Mouse (Mus musculus) neutrophil, adult 83 days (primary cell): ENCODE results near the gene Hoxd4. TPM values are rescaled to one million over a fixed set of nuclear protein-coding genes. Genes with fewer than 3 reads are reported as not detected.

Experiments used
- total RNA-seq, 2 experiments: library from RNA; stranded (reverse); gene quantifications; one replicate each; pipeline ENCODE4 v1.2.4; 2023

Gene Hoxd4
- not detected for total RNA-seq

GRCm38 (mm10) chr2:74711721-74712621, at the start of gene Hoxd4, which contains the start of gene Hoxd3:
Hoxd4 (plus strand) TSS chr2:74711929.
Hoxd3 (plus strand) TSS chr2:74711927.

GRCm38 (mm10) chr2:74667842-74668357, 43.8 kb upstream of the Hoxd4 start, which contains the start of gene Hoxd13:
Hoxd13 (plus strand) TSS chr2:74668310.

GRCm38 (mm10) chr2:74674881-74675665, 36.7 kb upstream of the Hoxd4 start, which contains the start of gene Hoxd12:
Hoxd12 (plus strand) TSS chr2:74675013.

GRCm38 (mm10) chr2:74678891-74679595, 32.7 kb upstream of the Hoxd4 start, which contains the start of gene Hoxd11:
Hoxd11 (plus strand) TSS chr2:74679557.

GRCm38 (mm10) chr2:74691022-74691951, 20.4 kb upstream of the Hoxd4 start, which contains the start of gene Hoxd10:
Hoxd10 (plus strand) TSS chr2:74691924.

GRCm38 (mm10) chr2:74697567-74698121, 14.1 kb upstream of the Hoxd4 start, which contains the start of gene Hoxd9:
Hoxd9 (plus strand) TSS chr2:74697727.

GRCm38 (mm10) chr2:74704393-74704998, 7.2 kb upstream of the Hoxd4 start, which contains the start of gene Hoxd8:
Hoxd8 (plus strand) TSS chr2:74704615.

GRCm38 (mm10) chr2:74726551-74726950, 14.8 kb downstream of the Hoxd4 start, which contains the start of gene Gm28230:
Gm28230 (plus strand) TSS chr2:74726728.

GRCm38 (mm10) chr2:74762522-74763244, 51.0 kb downstream of the Hoxd4 start, which contains the start of gene Hoxd1:
Hoxd1 (plus strand) TSS chr2:74762980.

Other genes with a start within 250 kb of the Hoxd4 start
- 10 to 100 TPM; 40.6 to 49.3 TPM for gene Lnpk, start 132.5 kb upstream of the Hoxd4 start, total RNA-seq
- not detected for gene Evx2, start 52.4 kb upstream of the Hoxd4 start, total RNA-seq
- not detected for gene Hoxd13, start 43.6 kb upstream of the Hoxd4 start, total RNA-seq
- gene Hoxd12, start 36.9 kb upstream of the Hoxd4 start, total RNA-seq, result not detected
- gene Hoxd11, start 32.4 kb upstream of the Hoxd4 start, total RNA-seq, result not detected
- gene Hoxd10, start 20.0 kb upstream of the Hoxd4 start, total RNA-seq, result not detected
- not detected for gene Hoxd9, start 14.2 kb upstream of the Hoxd4 start, total RNA-seq
- gene Hoxd8, start 7.3 kb upstream of the Hoxd4 start, total RNA-seq, result not detected
- gene Hoxd3, start within 50 bp of the Hoxd4 start, total RNA-seq, result not detected
- not detected for gene Gm28230, start 14.8 kb downstream of the Hoxd4 start, total RNA-seq
- gene Hoxd1, start 51.1 kb downstream of the Hoxd4 start, total RNA-seq, result not detected
- gene Mtx2, start 113.9 kb downstream of the Hoxd4 start, total RNA-seq, result 10 to 100 TPM; 17.1 to 19.0 TPM